Mouse (Mus musculus) myocyte (in vitro differentiated cells): ENCODE data around the gene Lrrc8b. TPM values are rescaled to one million over a fixed set of nuclear protein-coding genes. Genes with fewer than 3 reads are reported as not detected.

Experiments used
- H3K27me3 ChIP-seq: one replicate; pipeline ENCODE4 v1.6.1; 2011; ENCODE audit not compliant: control insufficient read depth, insufficient read depth, insufficient read length
- H3K36me3 ChIP-seq: one replicate; pipeline ENCODE4 v1.6.1; 2011; ENCODE audit not compliant: control insufficient read depth, insufficient read depth
- H3K4me2 ChIP-seq: one replicate; pipeline ENCODE4 v1.6.1; 2011; ENCODE audit warnings: low read depth, control low read depth
- H3K4me3 ChIP-seq: one replicate; pipeline ENCODE4 v1.5.1; 2011; ENCODE audit warnings: mild to moderate bottlenecking, control low read depth, moderate library complexity
- H3K79me2 ChIP-seq: one replicate; pipeline ENCODE4 v1.6.1; 2011; ENCODE audit not compliant: control insufficient read depth, insufficient read depth
- H3ac ChIP-seq: one replicate; pipeline ENCODE4 v1.6.1; 2011; ENCODE audit not compliant: control insufficient read depth, insufficient read length
- CEBPB ChIP-seq: IDR thresholded peaks from 2 replicates; pipeline ENCODE4 v1.6.1; 2011; ENCODE audit warnings: mild to moderate bottlenecking, moderate library complexity; ENCODE audit not compliant: poor library complexity, insufficient read depth, severe bottlenecking
- E2F4 ChIP-seq: IDR thresholded peaks from one replicate; pipeline ENCODE4 v1.6.1; 2011; ENCODE audit warnings: mild to moderate bottlenecking, control low read depth, moderate library complexity; ENCODE audit not compliant: insufficient read depth
- MAX ChIP-seq: IDR thresholded peaks from one replicate; pipeline ENCODE4 v1.6.1; 2011; ENCODE audit warnings: low read depth, mild to moderate bottlenecking, control low read depth
- MYOD1 ChIP-seq, 3 experiments: IDR thresholded peaks; one replicate each; pipeline ENCODE4 v1.6.1; 2011; ENCODE audit warnings: control low read depth in 2 of 3, low read depth in 2 of 3, mild to moderate bottlenecking in 2 of 3, moderate library complexity in 1 of 3; ENCODE audit not compliant: insufficient read length in 2 of 3, control insufficient read depth in 1 of 3
- MYOG ChIP-seq, 3 experiments: IDR thresholded peaks; one replicate each; pipeline ENCODE4 v1.6.1; 2011; ENCODE audit warnings: control low read depth in 2 of 3, low read depth in 2 of 3, mild to moderate bottlenecking in 2 of 3; ENCODE audit not compliant: insufficient read length in 2 of 3, control insufficient read depth in 1 of 3, insufficient read depth in 1 of 3
- POLR2A ChIP-seq: IDR thresholded peaks from one replicate; pipeline ENCODE4 v1.6.1; 2011; ENCODE audit warnings: low read depth, mild to moderate bottlenecking, control low read depth, moderate library complexity; ENCODE audit not compliant: insufficient read length
- POLR2AphosphoS2 ChIP-seq: IDR thresholded peaks from one replicate; pipeline ENCODE4 v1.6.1; 2011; ENCODE audit warnings: low read depth, control low read depth; ENCODE audit not compliant: insufficient read length
- REST ChIP-seq: IDR thresholded peaks from one replicate; pipeline ENCODE4 v1.6.1; 2011; ENCODE audit warnings: mild to moderate bottlenecking, control low read depth, moderate library complexity; ENCODE audit not compliant: insufficient read depth, insufficient read length
- SRF ChIP-seq: IDR thresholded peaks from one replicate; pipeline ENCODE4 v1.6.1; 2011; ENCODE audit warnings: low read depth; ENCODE audit not compliant: control insufficient read depth, insufficient read length
- TCF12 ChIP-seq: IDR thresholded peaks from one replicate; pipeline ENCODE4 v1.6.1; 2011; ENCODE audit warnings: mild to moderate bottlenecking, control low read depth; ENCODE audit not compliant: poor library complexity, insufficient read depth, severe bottlenecking
- TCF3 ChIP-seq: IDR thresholded peaks from one replicate; pipeline ENCODE4 v1.6.1; 2011; ENCODE audit warnings: low read depth, control low read depth; ENCODE audit not compliant: insufficient read length
- USF1 ChIP-seq: IDR thresholded peaks from one replicate; pipeline ENCODE4 v1.6.1; 2011; ENCODE audit warnings: low read depth, mild to moderate bottlenecking, control low read depth, moderate library complexity
- polyA plus RNA-seq: library from polyadenylated mRNA; unstranded; fragments of >200 nt; fragmentation: generic; extraction: Trizol; gene quantifications from one replicate; pipeline ENCODE4 v1.2.1, GENCODE M21; 2012; ENCODE audit warnings: missing spikeins

Gene Lrrc8b
- polyA plus RNA-seq, 1 experiment, result 4.4 TPM

GRCm38 (mm10) chr5:105430148-105430547 lies 14.6 kb downstream of the Lrrc8b start:
- Histone ChIP-seq H3K4me2 (no peak overlapping the region), H3ac (no peak overlapping the region), H3K4me3 (no peak overlapping the region), H3K36me3 (no peaks in the 10 kb centered on the region), H3K79me2 (no peaks in the 10 kb centered on the region), H3K27me3 (no peaks in the 10 kb centered on the region)
- no peak for TF ChIP-seq USF1
- no peak for TF ChIP-seq TCF12
- no peak for TF ChIP-seq TCF3

- H3K4me2 ChIP-seq, result no peak overlapping the region
- no peak overlapping the region for H3ac ChIP-seq
- H3K79me2 ChIP-seq, result peaks cover 8% of the 10 kb centered on the region
- H3K27me3 ChIP-seq, result no peaks in the 10 kb centered on the region
- no peaks in the 10 kb centered on the region for H3K36me3 ChIP-seq
- TF ChIP-seq TCF12 (no peak), CEBPB (no peak), POLR2A (no peak), REST (no peak), USF1 (no peak), MYOD1 (IDR thresholded peaks at IDR 0.05; ENCODE audit: control insufficient read depth in 1 of 3, insufficient read length in 2 of 3, low read depth in 2 of 3) (no peak), MAX (no peak), MYOG (IDR thresholded peaks at IDR 0.05; ENCODE audit: control insufficient read depth in 1 of 3, insufficient read depth in 1 of 3, insufficient read length in 2 of 3, low read depth in 2 of 3) (no peak), SRF (no peak)
- no peak overlapping the region for H3K4me3 ChIP-seq
These were observed 24.0 kb downstream of the Lrrc8b start for GRCm38 (mm10) chr5:105439608-105440007.

GRCm38 (mm10) chr5:105440992-105441535 lies 25.5 kb downstream of the Lrrc8b start:
- peaks cover 8% of the 10 kb centered on the region for H3K79me2 ChIP-seq

GRCm38 (mm10) chr5:105442212-105443000 lies 26.8 kb downstream of the Lrrc8b start:
- Histone ChIP-seq H3K4me2 (no peak overlapping the region), H3K27me3 (no peaks in the 10 kb centered on the region), H3K36me3 (no peaks in the 10 kb centered on the region), H3K4me3 (no peak overlapping the region), H3ac (no peak overlapping the region), H3K79me2 (peaks cover 8% of the 10 kb centered on the region)
- no peak for TF ChIP-seq TCF3
- no peak for TF ChIP-seq POLR2A
- no peak for TF ChIP-seq POLR2AphosphoS2
- no peak for TF ChIP-seq E2F4
- no peak for TF ChIP-seq MYOD1 (IDR thresholded peaks at IDR 0.05; ENCODE audit: control insufficient read depth in 1 of 3, insufficient read length in 2 of 3, low read depth in 2 of 3)
- TF ChIP-seq SRF, result no peak

More at GRCm38 (mm10) chr5:105440992-105441535, 25.5 kb downstream of the Lrrc8b start:
- no peak overlapping the region for H3K4me3 ChIP-seq
- no peaks in the 10 kb centered on the region for H3K27me3 ChIP-seq
- no peak overlapping the region for H3ac ChIP-seq
- H3K4me2 ChIP-seq, result no peak overlapping the region
- TF ChIP-seq CEBPB, result no peak
- TF ChIP-seq MYOD1 (IDR thresholded peaks at IDR 0.05; ENCODE audit: control insufficient read depth in 1 of 3, insufficient read length in 2 of 3, low read depth in 2 of 3), result no peak
- TF ChIP-seq USF1, result no peak
- TF ChIP-seq POLR2A, result no peak
- no peak for TF ChIP-seq TCF12
- TF ChIP-seq E2F4, result no peak
- TF ChIP-seq REST, result no peak
- TF ChIP-seq POLR2AphosphoS2, result no peak
- no peaks in the 10 kb centered on the region for H3K36me3 ChIP-seq

- H3K27me3 ChIP-seq, result no peaks in the 10 kb centered on the region
- no peak for TF ChIP-seq POLR2A
- no peak for TF ChIP-seq TCF3
- TF ChIP-seq CEBPB, result no peak
- no peak for TF ChIP-seq POLR2AphosphoS2
- TF ChIP-seq SRF, result no peak
- TF ChIP-seq MYOD1 (IDR thresholded peaks at IDR 0.05; ENCODE audit: control insufficient read depth in 1 of 3, insufficient read length in 2 of 3, low read depth in 2 of 3), result no peak
- no peak for TF ChIP-seq REST
- TF ChIP-seq TCF12, result no peak
- TF ChIP-seq USF1, result no peak
- H3K4me2 ChIP-seq, result no peak overlapping the region
- no peak overlapping the region for H3K4me3 ChIP-seq
- H3K36me3 ChIP-seq, result no peaks in the 10 kb centered on the region
- no peak overlapping the region for H3ac ChIP-seq
- peaks cover 8% of the 10 kb centered on the region for H3K79me2 ChIP-seq
These were observed 27.7 kb downstream of the Lrrc8b start for GRCm38 (mm10) chr5:105443057-105443815.
